Mouse (Mus musculus) neutrophil, adult 5-6 weeks (primary cell): ENCODE measurements around the gene Rpa2. TPM values are rescaled to one million over a fixed set of nuclear protein-coding genes. Genes with fewer than 3 reads are reported as not detected.

Experiments used
- total RNA-seq: library from RNA; stranded (forward); fragments of 200-1000 nt; gene quantifications from 2 replicates; pipeline ENCODE4 v1.2.3, GENCODE M21; 2017

Rpa2 gene
- total RNA-seq, 1 experiment from 2014 or later = 32.4 TPM

Other genes starting within 250 kb of the Rpa2 start
- gene Atpif1, start 234.7 kb upstream of the Rpa2 start, total RNA-seq = 127 and 138 TPM in 2 replicates
- 327 and 337 TPM in 2 replicates for gene Dnajc8, start 232.8 kb upstream of the Rpa2 start, total RNA-seq
- gene Ptafr, start 204.3 kb upstream of the Rpa2 start, total RNA-seq = 135 and 136 TPM in 2 replicates
- gene Eya3, start 129.3 kb upstream of the Rpa2 start, total RNA-seq = 23.4 and 27.0 TPM in 2 replicates
- gene Xkr8, start 35.8 kb upstream of the Rpa2 start, total RNA-seq = 2.8 and 3.1 TPM in 2 replicates
- gene Smpdl3b, start 11.1 kb upstream of the Rpa2 start, total RNA-seq = 2.6 and 4.7 TPM in 2 replicates
- gene Themis2, start 28.1 kb downstream of the Rpa2 start, total RNA-seq = 269 and 270 TPM in 2 replicates
- 39.9 and 42.0 TPM in 2 replicates for gene Ppp1r8, start 74.8 kb downstream of the Rpa2 start, total RNA-seq
- gene Stx12, start 116.2 kb downstream of the Rpa2 start, total RNA-seq = 33.6 and 34.8 TPM in 2 replicates
- gene Fam76a, start 154.2 kb downstream of the Rpa2 start, total RNA-seq = 31.1 and 35.4 TPM in 2 replicates
- 301 and 321 TPM in 2 replicates for gene Fgr, start 205.8 kb downstream of the Rpa2 start, total RNA-seq
- 9.1 and 13.5 TPM in 2 replicates for gene Ahdc1, start 242.9 kb downstream of the Rpa2 start, total RNA-seq